Mouse (Mus musculus): Measurements from ENCODE around the gene Rph3a.

DNA sequence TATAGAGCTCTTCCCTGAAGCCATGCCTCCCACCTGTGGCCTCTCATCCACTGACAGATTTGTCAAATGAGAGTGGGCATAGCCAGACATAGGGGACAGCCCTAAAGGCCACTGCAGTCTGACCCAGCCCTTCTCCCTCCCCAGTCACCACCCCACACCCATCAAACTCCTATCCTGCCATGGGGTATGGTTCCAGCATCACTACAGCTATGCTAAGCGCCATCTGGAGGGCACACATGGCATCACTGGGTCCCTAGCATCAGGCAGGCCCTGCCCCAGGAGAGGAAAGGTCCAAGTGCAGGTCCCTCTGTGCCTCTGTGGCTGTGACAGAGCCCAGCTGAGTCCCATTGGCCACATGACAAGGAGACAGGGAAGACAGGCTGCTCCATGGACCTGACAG is 82.9 kb downstream of the Rph3a start:
- peak; percentile 40; the same call in 1 of the 2 replicates for TF ChIP-seq CTCF (IDR thresholded peaks at IDR 0.05; ENCODE audit: control insufficient read depth, insufficient read depth, insufficient replicate concordance, low read depth, low read length)
- no peak for TF ChIP-seq POLR2A (IDR thresholded peaks at IDR 0.05; ENCODE audit: control insufficient read depth, low read depth, low read length)

Measured in testis, adult 2 months (tissue).